Mouse (Mus musculus): ENCODE measurements around the gene Acadvl.

GRCm38 (mm10) chr11:70005521-70005920, 9.7 kb downstream of the Acadvl start:
- TF ChIP-seq CTCF (conservative IDR thresholded peaks at IDR 0.05; ENCODE audit: insufficient read depth, insufficient read length, low read depth, low read length) = peak; percentile 54
- no peak for TF ChIP-seq POLR2A (IDR thresholded peaks at IDR 0.05; ENCODE audit: low read depth, low read length)

Data from kidney, adult 2 months (tissue).